Mouse (Mus musculus): ENCODE data around the gene Kif16b. TPM values are rescaled to one million over a fixed set of nuclear protein-coding genes. Genes with fewer than 3 reads are reported as not detected.

Gene Kif16b
- total and polyA plus RNA-seq, 3 experiments, result 7.8 to 9.5 (median 8.0) TPM

GRCm38 (mm10) chr2:142882871-142883624 lies 18.3 kb downstream of the Kif16b start:
- dilution Hi-C loops (cut with MboI; ENCODE audit: extremely low pct_ligation_motif_present, extremely low pct_unique_long_range_greater_than_20kb, low sequenced_read_pairs), result no loop called here
- H3K36me3 ChIP-seq (replicated peaks in 1 of 2; ENCODE audit: control insufficient read depth in 1 of 2, insufficient read depth in 1 of 2, low read length in 1 of 2), result peaks cover 0 to 9% of the 10 kb centered on the region in 2 experiments
- no peak for DNase-seq (ENCODE audit: extremely low read depth)
- no peak overlapping the region for H3K4me3 ChIP-seq (replicated peaks in 1 of 3; ENCODE audit: low read depth in 2 of 3, low read length in 2 of 3, poor library complexity in 1 of 3)
- in situ Hi-C loops (cut with MboI; ENCODE audit: low pct_ligation_motif_present, low pct_unique_long_range_greater_than_20kb, low sequenced_read_pairs), result no loop called here
- no peaks in the 10 kb centered on the region for H3K27me3 ChIP-seq (replicated peaks)
- H3K79me2 ChIP-seq (replicated peaks; ENCODE audit: control insufficient read depth, extremely low read depth, insufficient read depth, poor library complexity, severe bottlenecking), result no peaks in the 10 kb centered on the region
- H3K9me3 ChIP-seq (replicated peaks; ENCODE audit: low read length), result no peaks in the 10 kb centered on the region
- H3K9ac ChIP-seq (ENCODE audit: insufficient read depth, low read depth), result no peak overlapping the region
- no peak overlapping the region for H3K27ac ChIP-seq (ENCODE audit: insufficient read depth, low read depth)
- H3K4me1 ChIP-seq (ENCODE audit: control insufficient read depth in 1 of 2, insufficient read depth in 2 of 2), result peaks cover 0 to 14% of the 10 kb centered on the region in 2 experiments; a peak in 3 of 4 replicates
- TF ChIP-seq NRF1 (IDR thresholded peaks at IDR 0.05; ENCODE audit: low read depth, low read length) (no peak), JUN (IDR thresholded peaks at IDR 0.05; ENCODE audit: insufficient read depth, low read depth, low read length) (no peak), ZNF384 (IDR thresholded peaks at IDR 0.05; ENCODE audit: low read depth, low read length) (no peak), ZMIZ1 (IDR thresholded peaks at IDR 0.05; ENCODE audit: low read depth, low read length) (no peak), CHD2 (IDR thresholded peaks at IDR 0.05; ENCODE audit: low read length) (no peak), TBP (conservative IDR thresholded peaks at IDR 0.05; ENCODE audit: low read depth, low read length) (no peak), EP300 (IDR thresholded peaks at IDR 0.05; ENCODE audit: low read length) (no peak), MAZ (IDR thresholded peaks at IDR 0.05; ENCODE audit: low read depth, low read length) (no peak), UBTF (IDR thresholded peaks at IDR 0.05; ENCODE audit: low read depth, low read length) (no peak), MEF2A (IDR thresholded peaks at IDR 0.05; ENCODE audit: borderline replicate concordance, low read depth, low read length) (no peak), ETS1 (conservative IDR thresholded peaks at IDR 0.05; ENCODE audit: low read depth, low read length) (no peak), USF2 (conservative IDR thresholded peaks at IDR 0.05; ENCODE audit: low read depth, low read length) (no peak), MYC (IDR thresholded peaks at IDR 0.05; ENCODE audit: low read depth, low read length) (no peak), USF1 (IDR thresholded peaks at IDR 0.05; ENCODE audit: low read depth, low read length) (no peak)
- H3K4me2 ChIP-seq (ENCODE audit: insufficient read depth, low read depth, poor library complexity, severe bottlenecking), result no peak overlapping the region

DNA sequence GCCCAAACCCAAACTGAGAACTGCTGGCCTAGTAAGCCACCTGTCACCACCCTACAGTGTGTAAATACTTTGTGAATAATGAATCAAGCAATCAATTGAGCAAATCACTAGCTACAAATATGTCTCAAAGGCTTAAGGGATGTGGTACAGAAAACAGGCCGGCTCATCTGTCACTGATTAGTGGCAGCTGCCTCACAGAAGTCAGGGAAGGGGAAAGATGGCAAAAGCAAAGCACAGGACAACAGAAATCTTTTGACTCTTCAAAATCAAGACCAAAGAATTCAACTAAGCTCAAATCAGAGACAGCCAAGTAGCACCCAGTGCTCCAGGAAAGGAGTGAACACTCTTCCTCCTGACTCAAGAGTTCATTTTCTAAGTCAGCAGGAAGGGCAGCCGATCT lies 18.9 kb downstream of the Kif16b start:
- Histone ChIP-seq H3K36me3 (replicated peaks in 1 of 2; ENCODE audit: control insufficient read depth in 1 of 2, insufficient read depth in 1 of 2, low read length in 1 of 2) (peaks cover 0 to 10% of the 10 kb centered on the region in 2 experiments), H3K27ac (ENCODE audit: insufficient read depth, low read depth) (no peak overlapping the region), H3K79me2 (replicated peaks; ENCODE audit: control insufficient read depth, extremely low read depth, insufficient read depth, poor library complexity, severe bottlenecking) (no peaks in the 10 kb centered on the region), H3K9ac (ENCODE audit: insufficient read depth, low read depth) (no peak overlapping the region), H3K4me3 (replicated peaks in 1 of 3; ENCODE audit: low read depth in 2 of 3, low read length in 2 of 3, poor library complexity in 1 of 3) (no peak overlapping the region), H3K9me3 (replicated peaks; ENCODE audit: low read length) (no peaks in the 10 kb centered on the region), H3K4me2 (ENCODE audit: insufficient read depth, low read depth, poor library complexity, severe bottlenecking) (no peak overlapping the region), H3K4me1 (ENCODE audit: control insufficient read depth in 1 of 2, insufficient read depth in 2 of 2) (peaks cover 0 to 14% of the 10 kb centered on the region in 2 experiments; a peak in 3 of 4 replicates), H3K27me3 (replicated peaks) (no peaks in the 10 kb centered on the region)
- in situ Hi-C loops (cut with MboI; ENCODE audit: low pct_ligation_motif_present, low pct_unique_long_range_greater_than_20kb, low sequenced_read_pairs), result no loop called here
- TF ChIP-seq PAX5 (IDR thresholded peaks at IDR 0.05; ENCODE audit: low read length) (no peak), UBTF (IDR thresholded peaks at IDR 0.05; ENCODE audit: low read depth, low read length) (no peak), CHD2 (IDR thresholded peaks at IDR 0.05; ENCODE audit: low read length) (no peak), POLR2A (IDR thresholded peaks at IDR 0.05; ENCODE audit: low read depth, low read length) (no peak), E2F4 (IDR thresholded peaks at IDR 0.05; ENCODE audit: insufficient replicate concordance, low read depth, low read length) (no peak), MEF2A (IDR thresholded peaks at IDR 0.05; ENCODE audit: borderline replicate concordance, low read depth, low read length) (no peak), KAT2A (IDR thresholded peaks at IDR 0.05; ENCODE audit: insufficient replicate concordance, low read length) (no peak)
- dilution Hi-C loops (cut with MboI; ENCODE audit: extremely low pct_ligation_motif_present, extremely low pct_unique_long_range_greater_than_20kb, low sequenced_read_pairs), result no loop called here
- no peak for DNase-seq (ENCODE audit: extremely low read depth)

Measured in CH12.LX (cell line).